Mouse (Mus musculus) testis, adult 2 months (tissue): ENCODE data around the gene Emc3.

Experiments used
- CTCF ChIP-seq: fragments of 200-500 bp; IDR thresholded peaks from 2 replicates; pipeline ENCODE4 v1.5.1; 2012; ENCODE audit warnings: low read depth, mild to moderate bottlenecking, inconsistent platforms, low read length, moderate library complexity; ENCODE audit not compliant: control insufficient read depth, insufficient read depth, insufficient replicate concordance
- POLR2A ChIP-seq: fragments of 200-500 bp; IDR thresholded peaks from 2 replicates; pipeline ENCODE4 v1.6.1; 2012; ENCODE audit warnings: low read depth, mild to moderate bottlenecking, inconsistent platforms, low read length, moderate library complexity; ENCODE audit not compliant: control insufficient read depth

GRCm38 (mm10) chr6:113465602-113466001 is 65.8 kb downstream of the Emc3 start:
- TF ChIP-seq CTCF (peak; percentile 34; the same call in 1 of the 2 replicates), POLR2A (no peak)
